8 mouse cellular contexts compared by ENCODE assay signal in the genomic region with DNA sequence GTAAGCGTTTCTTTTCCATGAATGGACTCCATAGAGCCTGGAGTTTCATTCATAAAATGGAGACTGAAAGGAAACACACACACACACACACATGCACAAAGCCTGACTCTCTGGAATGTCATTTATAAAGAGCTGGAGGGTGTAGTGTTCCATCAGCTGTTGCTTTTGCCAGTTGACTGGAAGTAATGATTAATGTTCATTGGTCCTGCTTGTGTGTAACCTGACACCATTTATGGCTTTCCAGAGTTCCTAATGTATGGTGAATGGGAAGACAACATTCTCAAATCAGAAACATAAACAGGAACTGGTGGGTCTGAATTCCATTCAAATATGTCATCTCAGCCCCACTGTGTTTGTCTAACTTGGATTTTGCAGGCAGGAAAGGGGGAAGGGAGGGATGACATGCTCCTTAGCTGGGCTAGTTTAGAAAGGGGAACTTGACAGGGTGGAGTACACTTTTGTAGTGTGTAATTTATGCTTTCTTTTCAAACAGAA.
DNase-seq lines count a peak whose midpoint lies in the region; ATAC-seq and TF ChIP-seq lines count a peak whose summit lies in the region.

No protein-coding gene starts in this region.

- H3K9me3 ChIP-seq in forebrain, embryonic 16.5 days (ENCODE audit: control insufficient read depth, low read length) = no peaks in the 10 kb centered on the region
- H3K9me3 ChIP-seq in limb, embryonic 10.5 days (replicated peaks) = no peaks in the 10 kb centered on the region

- no peaks in the 10 kb centered on the region for H3K4me1 ChIP-seq in forebrain, embryonic 16.5 days (replicated peaks; ENCODE audit: control insufficient read depth, insufficient read depth, low read length)
- peaks cover 24% of the 10 kb centered on the region for H3K4me1 ChIP-seq in limb, embryonic 10.5 days
- peaks cover 3% of the 10 kb centered on the region; the same call in 1 of the 2 replicates for H3K4me1 ChIP-seq in cerebellum, adult 2 months (ENCODE audit: control insufficient read depth, insufficient read depth, low read length)

- H3K36me3 ChIP-seq in forebrain, embryonic 16.5 days (ENCODE audit: control insufficient read depth, insufficient read depth) = no peaks in the 10 kb centered on the region
- H3K36me3 ChIP-seq in limb, embryonic 10.5 days = no peaks in the 10 kb centered on the region

- no peak overlapping the region for H3K4me2 ChIP-seq in forebrain, embryonic 16.5 days (ENCODE audit: low read length)

- WGBS in forebrain, embryonic 16.5 days = 0% methylated on average over 1 of the region's 1 CpGs
- 46% methylated on average over 1 of the region's 1 CpGs for WGBS in limb, embryonic 10.5 days
- 29% methylated on average over 1 of the region's 1 CpGs for WGBS in cerebellum, adult 2 months

- no peak for TF ChIP-seq CTCF in cerebellum, adult 2 months (IDR thresholded peaks at IDR 0.05; ENCODE audit: borderline replicate concordance, insufficient read depth, low read depth, low read length)

- intact Hi-C loops in heart, postnatal 25 days (cut with DNase I) = no loop called here

- H3K4me3 ChIP-seq in forebrain, embryonic 16.5 days (replicated peaks; ENCODE audit: low read length) = no peak overlapping the region
- H3K4me3 ChIP-seq in limb, embryonic 10.5 days = no peak overlapping the region
- no peak overlapping the region for H3K4me3 ChIP-seq in cerebellum, adult 2 months (replicated peaks; ENCODE audit: insufficient read depth, low read depth, low read length)

- H3K27me3 ChIP-seq in forebrain, embryonic 16.5 days (replicated peaks; ENCODE audit: control insufficient read depth, insufficient read depth, low read length) = no peaks in the 10 kb centered on the region
- H3K27me3 ChIP-seq in limb, embryonic 10.5 days (ENCODE audit: low read depth, poor library complexity, severe bottlenecking) = no peaks in the 10 kb centered on the region
- no peaks in the 10 kb centered on the region for H3K27me3 ChIP-seq in cerebellum, adult 2 months (ENCODE audit: control insufficient read depth, insufficient read depth, low read length)

- H3K27ac ChIP-seq in forebrain, embryonic 16.5 days (ENCODE audit: low read length) = no peak overlapping the region
- H3K27ac ChIP-seq in limb, embryonic 10.5 days = no peak overlapping the region
- H3K27ac ChIP-seq in cerebellum, adult 2 months (ENCODE audit: insufficient read depth, low read length) = no peak overlapping the region

- H3K9ac ChIP-seq in forebrain, embryonic 16.5 days (replicated peaks; ENCODE audit: low read depth, low read length) = no peak overlapping the region

- peak; percentile 3 to 20 for DNase-seq in heart, adult 9 months (ENCODE audit: low spot score in 2 of 2)
- DNase-seq in heart, postnatal 25 days (ENCODE audit: low spot score) = no peak
- DNase-seq in limb, embryonic 10.5 days (ENCODE audit: low spot score) = peak; percentile 57
- no peak for DNase-seq in gastrocnemius, adult 8-10 months (ENCODE audit: low spot score in 2 of 2)
- DNase-seq in cerebellum, adult 2 months = no peak
- no peak for DNase-seq in layer of hippocampus, adult 9-11 months

- ATAC-seq in forebrain, embryonic 16.5 days = peak; percentile 49; the same call in 1 of the 2 replicates
- ATAC-seq in neutrophil, adult 5-6 weeks (ENCODE audit: extremely low read depth, insufficient number of reproducible peaks, low FRiP score, poor library complexity, severe bottlenecking) = 0 out of 2 replicates have a peak, but pooled peaks have one; percentile 13

- no peak for TF ChIP-seq POLR2A in cerebellum, adult 2 months (IDR thresholded peaks at IDR 0.05; ENCODE audit: borderline replicate concordance, insufficient read depth, low read length)

Comparison
In these comparisons a context has a peak if more than half of its experiments do, and no peak if none do; other contexts are left out.
1. DNase-seq: peak in heart, adult 9 months (2 of 2) and limb, embryonic 10.5 days (single experiment); none in heart, postnatal 25 days (single experiment), gastrocnemius, adult 8-10 months (0 of 2), cerebellum, adult 2 months (0 of 2) and layer of hippocampus, adult 9-11 months (single experiment).